Mouse (Mus musculus) kidney, embryonic 15.5 days (tissue): Measurements from ENCODE around the gene Fam169a. TPM values are rescaled to one million over a fixed set of nuclear protein-coding genes. Genes with fewer than 3 reads are reported as not detected.
"Not testable (repeated sequence)": the region's sequence is repeated elsewhere in the genome, so short reads cannot be mapped to it uniquely, and the experiment has no call there.

Experiments
- ATAC-seq: fragments of 200-750 bp; cut with Nextera tagmentation; replicated peaks from 2 replicates; pipeline ENCODE4 v1.8.0; 2017; ENCODE audit warnings: moderate TSS enrichment; ENCODE audit not compliant: low FRiP score
- H3K27ac ChIP-seq: fragments of 300-500 bp; sonication (generic); 2 replicates; pipeline ENCODE4 v1.5.1; 2015; ENCODE audit warnings: mild to moderate bottlenecking, inconsistent platforms
- H3K27me3 ChIP-seq: fragments of 300-500 bp; sonication (generic); 2 replicates; pipeline ENCODE4 v1.6.1; 2015; ENCODE audit warnings: inconsistent platforms
- H3K36me3 ChIP-seq: fragments of 300-500 bp; sonication (generic); 2 replicates; pipeline ENCODE4 v1.6.1; 2015; ENCODE audit warnings: inconsistent platforms
- H3K4me1 ChIP-seq: fragments of 300-500 bp; sonication (generic); 2 replicates; pipeline ENCODE4 v1.6.1; 2015; ENCODE audit warnings: inconsistent platforms
- H3K4me2 ChIP-seq: fragments of 300-500 bp; sonication (generic); 2 replicates; pipeline ENCODE4 v1.6.1; 2015; ENCODE audit warnings: moderate library complexity, mild to moderate bottlenecking, inconsistent platforms
- H3K4me3 ChIP-seq: fragments of 300-500 bp; sonication (generic); replicated peaks from 2 replicates; pipeline ENCODE4 v1.5.1; 2015; ENCODE audit warnings: mild to moderate bottlenecking, inconsistent platforms
- H3K9ac ChIP-seq: fragments of 300-500 bp; sonication (generic); 2 replicates; pipeline ENCODE4 v1.6.1; 2015; ENCODE audit warnings: mild to moderate bottlenecking, inconsistent platforms
- H3K9me3 ChIP-seq: fragments of 300-500 bp; sonication (generic); replicated peaks from 2 replicates; pipeline ENCODE4 v1.6.1; 2016; ENCODE audit warnings: inconsistent platforms
- WGBS: fragments of 180-500 bp; shearing (Covaris S2); methylation state at CpG from one replicate; pipeline ENCODE4 v1.1.7; 2015; ENCODE audit warnings: mixed read lengths; 5-methylcytosine and 5-hydroxymethylcytosine counted together
- polyA plus RNA-seq: library from polyadenylated mRNA; unstranded; fragments of >200 nt; fragmentation: Nextera tagmentation; extraction: Ambion mirVana; gene quantifications from 2 replicates; pipeline ENCODE4 v1.2.1, GENCODE M21; 2015

Gene Fam169a
- polyA plus RNA-seq, 1 experiment from 2014 or later = 3.4 TPM

GRCm38 (mm10) chr13:97137466-97138400 is 70.6 kb downstream of the Fam169a start, which contains the start of the genes Gfm2 and Nsa2:
Gfm2 (plus strand) TSS chr13:97137937.
Nsa2 (minus strand) TSS chr13:97137937.
- Histone ChIP-seq H3K27me3 (no peaks in the 10 kb centered on the region), H3K27ac (peak within 1 kb of the TSS; percentile 89), H3K4me2 (peak within 1 kb of the TSS; percentile 70), H3K9me3 (no peaks in the 10 kb centered on the region), H3K36me3 (peaks cover 31% of the 10 kb centered on the region), H3K4me3 (peak within 1 kb of the TSS; percentile 96), H3K9ac (peak within 1 kb of the TSS; percentile 85), H3K4me1 (peaks cover 6% of the 10 kb centered on the region)
- WGBS = under 1% methylated on average over 57 of the region's 57 CpGs
- peak; percentile 98 for ATAC-seq

- not testable (repeated sequence) for ATAC-seq
- WGBS = 29% methylated on average over 8 of the region's 8 CpGs
These were observed 71.4 kb downstream of the Fam169a start for GRCm38 (mm10) chr13:97138404-97138931.

GRCm38 (mm10) chr13:97142321-97142720 is 75.2 kb downstream of the Fam169a start:
- WGBS = 84% methylated on average over 7 of the region's 7 CpGs
- no peak overlapping the region for H3K4me2 ChIP-seq
- H3K4me3 ChIP-seq = no peak overlapping the region
- no peak for ATAC-seq
- H3K9ac ChIP-seq = no peak overlapping the region
- H3K9me3 ChIP-seq = no peaks in the 10 kb centered on the region
- H3K27me3 ChIP-seq = no peaks in the 10 kb centered on the region
- peaks cover 6% of the 10 kb centered on the region for H3K4me1 ChIP-seq
- H3K27ac ChIP-seq = no peak overlapping the region
- H3K36me3 ChIP-seq = peaks cover 36% of the 10 kb centered on the region

More at GRCm38 (mm10) chr13:97138404-97138931, 71.4 kb downstream of the Fam169a start:
- Histone ChIP-seq H3K4me3 (peak overlapping the region; percentile 96), H3K36me3 (peaks cover 32% of the 10 kb centered on the region), H3K9ac (peak overlapping the region; percentile 85), H3K4me2 (peak overlapping the region; percentile 70), H3K27ac (0 out of 2 replicates have a peak overlapping the region, but pooled peaks have one; percentile 89)
- H3K9me3 ChIP-seq, H3K4me1 ChIP-seq, H3K27me3 ChIP-seq: not testable (repeated sequence)

DNA sequence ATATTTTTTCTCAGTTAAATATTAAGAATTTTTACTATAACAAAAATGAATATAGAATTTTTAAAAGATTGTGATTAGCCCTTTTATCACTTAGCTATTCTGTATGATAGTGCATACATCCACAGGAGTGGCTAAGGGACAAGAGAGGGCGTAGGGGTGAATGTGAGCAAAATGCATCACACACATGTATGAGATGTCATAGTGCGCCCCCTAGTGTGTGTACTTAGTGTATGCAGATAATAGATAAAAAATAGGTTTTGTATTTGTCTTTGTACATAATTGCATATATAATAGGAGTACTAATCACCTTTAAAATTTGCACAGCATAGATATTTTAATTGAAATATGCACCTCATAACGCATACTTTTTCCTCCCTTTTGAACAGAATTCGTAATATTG is 78.7 kb downstream of the Fam169a start:
- H3K4me1 ChIP-seq = no peaks in the 10 kb centered on the region
- no peak overlapping the region for H3K4me2 ChIP-seq
- no peak overlapping the region for H3K4me3 ChIP-seq
- H3K9ac ChIP-seq = no peak overlapping the region
- H3K27me3 ChIP-seq = no peaks in the 10 kb centered on the region
- 67% methylated on average over 4 of the region's 4 CpGs for WGBS
- H3K27ac ChIP-seq = no peak overlapping the region
- ATAC-seq = no peak
- peaks cover 64% of the 10 kb centered on the region for H3K36me3 ChIP-seq
- no peaks in the 10 kb centered on the region for H3K9me3 ChIP-seq

DNA sequence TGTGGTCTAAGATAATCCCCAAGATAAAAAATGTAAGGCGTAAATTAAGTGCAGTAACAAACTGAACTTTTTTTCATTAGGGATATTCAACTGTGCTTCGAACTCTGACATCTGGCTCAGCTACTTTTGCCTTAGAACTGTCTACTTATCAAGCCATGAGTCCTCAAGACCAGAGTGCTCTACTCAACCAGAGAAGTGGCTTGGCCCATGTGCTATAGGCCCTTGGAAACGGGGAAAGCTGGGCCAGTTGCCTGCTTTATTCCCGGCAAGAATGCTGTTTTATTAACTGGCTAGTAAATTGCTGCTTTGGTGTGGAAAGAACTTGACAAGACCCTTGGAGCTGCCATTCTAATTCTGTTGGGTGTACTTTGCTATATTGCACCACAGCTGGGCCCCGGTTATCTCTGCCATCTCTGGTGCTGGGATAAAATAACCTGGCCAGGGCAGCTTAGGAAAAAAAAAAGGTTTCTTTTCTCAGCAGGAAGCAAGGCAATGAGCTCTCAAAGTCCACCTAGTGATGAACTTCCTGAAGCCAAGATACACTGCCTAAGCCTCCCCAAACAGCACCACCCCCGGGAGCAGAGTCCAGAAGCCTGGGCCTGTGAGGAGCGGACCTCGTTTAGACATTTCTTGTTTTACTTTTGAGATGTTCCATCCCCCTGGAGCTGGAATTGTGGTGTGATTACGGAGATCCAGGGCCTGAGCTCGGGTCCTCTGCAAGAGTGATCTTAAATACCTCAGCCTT is 108.6 kb downstream of the Fam169a start:
- Histone ChIP-seq H3K27me3 (no peaks in the 10 kb centered on the region), H3K4me1 (no peaks in the 10 kb centered on the region), H3K4me3 (no peak overlapping the region), H3K9me3 (no peaks in the 10 kb centered on the region), H3K27ac (no peak overlapping the region), H3K36me3 (peaks cover 93% of the 10 kb centered on the region), H3K4me2 (no peak overlapping the region), H3K9ac (no peak overlapping the region)
- no peak for ATAC-seq
- WGBS = 82% methylated on average over 10 of the region's 10 CpGs

DNA sequence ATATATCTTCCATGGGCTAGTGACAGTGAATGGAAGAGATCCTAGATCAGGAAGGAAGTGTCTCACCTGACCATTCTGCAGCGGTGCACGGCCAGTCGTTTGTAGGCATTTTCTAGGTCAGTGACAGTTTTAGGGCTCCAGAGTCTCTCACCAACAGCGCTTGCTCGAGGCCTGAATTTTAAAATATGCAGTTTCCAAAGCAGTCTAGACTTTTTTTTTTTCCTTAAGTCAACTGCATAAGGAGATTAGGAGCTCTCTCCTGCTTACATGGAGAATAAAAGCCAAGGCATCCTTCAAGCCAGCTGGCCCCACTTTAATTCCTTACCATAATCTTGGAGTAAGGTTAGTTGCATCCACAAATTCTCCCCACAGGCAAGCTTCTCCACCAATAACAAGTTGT is 109.6 kb downstream of the Fam169a start:
- WGBS = 82% methylated on average over 5 of the region's 5 CpGs
- no peaks in the 10 kb centered on the region for H3K4me1 ChIP-seq
- ATAC-seq = no peak
- H3K9ac ChIP-seq = no peak overlapping the region
- H3K27ac ChIP-seq = no peak overlapping the region
- no peak overlapping the region for H3K4me3 ChIP-seq
- peaks cover 87% of the 10 kb centered on the region for H3K36me3 ChIP-seq
- no peak overlapping the region for H3K4me2 ChIP-seq
- H3K9me3 ChIP-seq = no peaks in the 10 kb centered on the region
- no peaks in the 10 kb centered on the region for H3K27me3 ChIP-seq

DNA sequence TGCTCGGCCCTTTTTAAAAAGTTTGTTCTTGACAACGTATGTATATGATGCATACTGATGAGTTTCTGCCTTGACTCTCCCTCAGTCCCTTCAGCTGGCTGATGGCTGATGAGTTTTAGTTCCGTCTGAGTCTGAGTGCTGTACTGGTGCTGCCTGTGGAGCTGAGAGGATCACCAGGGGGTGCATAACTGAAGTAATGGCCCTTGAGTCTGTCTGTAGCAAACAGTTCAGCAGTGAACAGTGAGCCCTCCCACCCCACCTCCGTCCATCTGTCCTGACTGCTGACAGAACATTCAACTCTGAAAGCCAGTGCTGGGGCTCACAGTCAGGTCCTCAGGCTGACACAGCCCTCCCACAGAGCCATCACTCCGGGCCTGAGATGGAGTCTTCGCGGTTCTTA is 111.9 kb downstream of the Fam169a start:
- 83% methylated on average over 7 of the region's 7 CpGs for WGBS
- Histone ChIP-seq H3K4me2 (no peak overlapping the region), H3K36me3 (peaks cover 69% of the 10 kb centered on the region), H3K27ac (no peak overlapping the region), H3K4me1 (no peaks in the 10 kb centered on the region), H3K27me3 (no peaks in the 10 kb centered on the region), H3K4me3 (no peak overlapping the region), H3K9me3 (no peaks in the 10 kb centered on the region), H3K9ac (no peak overlapping the region)
- no peak for ATAC-seq

GRCm38 (mm10) chr13:97180113-97180828 is 113.2 kb downstream of the Fam169a start:
- H3K9ac ChIP-seq = no peak overlapping the region
- no peak overlapping the region for H3K4me2 ChIP-seq
- no peak overlapping the region for H3K27ac ChIP-seq
- H3K36me3 ChIP-seq = peaks cover 56% of the 10 kb centered on the region
- H3K4me1 ChIP-seq = no peaks in the 10 kb centered on the region
- H3K4me3 ChIP-seq = no peak overlapping the region
- 85% methylated on average over 6 of the region's 6 CpGs for WGBS
- no peaks in the 10 kb centered on the region for H3K9me3 ChIP-seq
- no peaks in the 10 kb centered on the region for H3K27me3 ChIP-seq
- ATAC-seq = no peak

Other genes starting within 250 kb of the Fam169a start
- gene Gcnt4, start 142.6 kb upstream of the Fam169a start, polyA plus RNA-seq = 1.5 and 1.6 TPM in 2 replicates
- not detected in 2 replicates for gene 1700029F12Rik, start 32.9 kb upstream of the Fam169a start, polyA plus RNA-seq
- 2.7 and 3.8 TPM in 2 replicates for gene Gm6169, start 32.0 kb downstream of the Fam169a start, polyA plus RNA-seq
- gene Gfm2, start 70.7 kb downstream of the Fam169a start, polyA plus RNA-seq = 32.9 and 33.7 TPM in 2 replicates
- 54.5 and 57.0 TPM in 2 replicates for gene Nsa2, start 70.7 kb downstream of the Fam169a start, polyA plus RNA-seq
- gene Hexb, start 131.1 kb downstream of the Fam169a start, polyA plus RNA-seq = 34.6 and 36.7 TPM in 2 replicates
- gene Enc1, start 173.8 kb downstream of the Fam169a start, polyA plus RNA-seq = 12.0 and 15.1 TPM in 2 replicates